Comparison of ENCODE assay signal across 14 mouse cellular contexts in genomic region chr11:32230220-32230619, GRCm38 (mm10). TPM values are rescaled to one million over a fixed set of nuclear protein-coding genes. Genes with fewer than 3 reads are reported as not detected.
DNase-seq lines count a peak whose midpoint lies in the region; ATAC-seq and TF ChIP-seq lines count a peak whose summit lies in the region.
"Had no signal": no experiment of that assay in that cellular context is flagged by ENCODE, and none has a peak within 500 bp of the region (broad histone marks: within the 10 kb centered on the region; RNA-seq: fewer than 3 reads in every experiment).

No protein-coding gene starts in this region.

- peak; percentile 70 for TF ChIP-seq CTCF in layer of hippocampus, adult 2 months (conservative IDR thresholded peaks at IDR 0.05)

- H3K27ac ChIP-seq in layer of hippocampus, adult 2 months, result peak overlapping the region; percentile 72
- H3K27ac ChIP-seq: forebrain, embryonic 15.5 days; stomach, embryonic 15.5 days had no signal

- DNase-seq in cerebellum, adult 11-12 months, result peak; percentile 67
- DNase-seq in layer of hippocampus, adult 2 months (ENCODE audit: low spot score in 2 of 2), result no peak
- no peak for DNase-seq in layer of hippocampus, adult 9-10 months (ENCODE audit: low spot score)
- peak; percentile 65 to 68 for DNase-seq in right cerebral cortex, adult 2 months (ENCODE audit: low spot score in 2 of 2)
- no peak for DNase-seq in right cerebral cortex, adult 18-20 months
- DNase-seq in cerebellum, postnatal 25 days, result peak; percentile 50 to 72
- DNase-seq: gastrocnemius, postnatal 36 days; lung, embryonic 14.5 days had no signal

- no peak for ATAC-seq in cerebellum, adult (ENCODE audit: insufficient number of reproducible peaks, low FRiP score, low TSS enrichment)
- no peak for ATAC-seq in monocyte, adult 5-6 weeks (replicated peaks; ENCODE audit: insufficient number of reproducible peaks, low FRiP score, low TSS enrichment, poor library complexity, severe bottlenecking)
- ATAC-seq: forebrain, embryonic 15.5 days; Patski had no signal

- H3K4me3 ChIP-seq in layer of hippocampus, adult 2 months, result no peak overlapping the region
- H3K4me3 ChIP-seq: forebrain, embryonic 15.5 days; megakaryocyte, embryonic 14.5 days; stomach, embryonic 15.5 days had no signal

RNA-seq across cellular contexts. Expression of gene Mpg, which starts 3.9 kb away (rescaled TPM):
- total RNA-seq in layer of hippocampus, adult 2 months (2021), result 10 to 100 TPM; 15.6 to 20.5 TPM
- total RNA-seq in monocyte, adult 5-6 weeks (2017), result 6.3 to 14.3 TPM (median 9.1 TPM) in 3 replicates

RNA-seq across cellular contexts. Expression of gene Rhbdf1, which starts 8.1 kb away (rescaled TPM):
- 10 to 100 TPM; 13.4 to 13.8 TPM for total RNA-seq in layer of hippocampus, adult 2 months (2021)
- total RNA-seq in monocyte, adult 5-6 weeks (2017), result 0.48 to 2.3 TPM (median 1.9 TPM) in 3 replicates

RNA-seq across cellular contexts. Expression of gene Snrnp25, which starts 25.0 kb away (rescaled TPM):
- total RNA-seq in layer of hippocampus, adult 2 months (2021), result 10 to 100 TPM; 20.6 to 22.4 TPM
- 17.2 to 21.3 TPM (median 19.0 TPM) in 3 replicates for total RNA-seq in monocyte, adult 5-6 weeks (2017)

RNA-seq across cellular contexts. Expression of gene Il9r, which starts 30.1 kb away (rescaled TPM):
- total RNA-seq in layer of hippocampus, adult 2 months (2021), result not detected
- 0.11 to 4.6 TPM (median 3.1 TPM) in 3 replicates for total RNA-seq in monocyte, adult 5-6 weeks (2017)
- total RNA-seq: gastrocnemius, postnatal 36 days had no signal

RNA-seq across cellular contexts. Expression of gene Nprl3, which starts 37.3 kb away (rescaled TPM):
- total RNA-seq in layer of hippocampus, adult 2 months (2021), result 10 to 100 TPM; 62.0 to 64.1 TPM
- total RNA-seq in monocyte, adult 5-6 weeks (2017), result 15.3 to 23.5 TPM (median 19.7 TPM) in 3 replicates

Comparison
In these comparisons a context has a peak if more than half of its experiments do, and no peak if none do; other contexts are left out.
1. DNase-seq: peak in cerebellum, adult 11-12 months (single experiment), right cerebral cortex, adult 2 months (2 of 2) and cerebellum, postnatal 25 days (2 of 2); none in layer of hippocampus, adult 2 months (0 of 2), layer of hippocampus, adult 9-10 months (single experiment) and right cerebral cortex, adult 18-20 months (single experiment).